Mouse (Mus musculus): Measurements from ENCODE around the gene Stpg1.

GRCm38 (mm10) chr4:135498136-135498535 is 3.5 kb downstream of the Stpg1 start:
- TF ChIP-seq CTCF (IDR thresholded peaks at IDR 0.05; ENCODE audit: low read depth, low read length), result no peak
- TF ChIP-seq GATA1 (IDR thresholded peaks at IDR 0.05; ENCODE audit: borderline replicate concordance, low read length), result no peak
- TF ChIP-seq TAL1 (conservative IDR thresholded peaks at IDR 0.05; ENCODE audit: low read depth, low read length), result no peak
- no peak for TF ChIP-seq POLR2AphosphoS5 (IDR thresholded peaks at IDR 0.05; ENCODE audit: insufficient replicate concordance, low read depth, low read length)
- no peak for TF ChIP-seq GATA2 (IDR thresholded peaks at IDR 0.05; ENCODE audit: borderline replicate concordance, low read depth, low read length)

Measured in G1E (cell line).